Mouse (Mus musculus) urinary bladder, postnatal 10 days (tissue): ENCODE results near the gene Cacna1a.

Experiments
- DNase-seq: peaks from one replicate; pipeline ENCODE4 v3.0.0; 2022; ENCODE audit warnings: low spot score

Cacna1a gene

DNA sequence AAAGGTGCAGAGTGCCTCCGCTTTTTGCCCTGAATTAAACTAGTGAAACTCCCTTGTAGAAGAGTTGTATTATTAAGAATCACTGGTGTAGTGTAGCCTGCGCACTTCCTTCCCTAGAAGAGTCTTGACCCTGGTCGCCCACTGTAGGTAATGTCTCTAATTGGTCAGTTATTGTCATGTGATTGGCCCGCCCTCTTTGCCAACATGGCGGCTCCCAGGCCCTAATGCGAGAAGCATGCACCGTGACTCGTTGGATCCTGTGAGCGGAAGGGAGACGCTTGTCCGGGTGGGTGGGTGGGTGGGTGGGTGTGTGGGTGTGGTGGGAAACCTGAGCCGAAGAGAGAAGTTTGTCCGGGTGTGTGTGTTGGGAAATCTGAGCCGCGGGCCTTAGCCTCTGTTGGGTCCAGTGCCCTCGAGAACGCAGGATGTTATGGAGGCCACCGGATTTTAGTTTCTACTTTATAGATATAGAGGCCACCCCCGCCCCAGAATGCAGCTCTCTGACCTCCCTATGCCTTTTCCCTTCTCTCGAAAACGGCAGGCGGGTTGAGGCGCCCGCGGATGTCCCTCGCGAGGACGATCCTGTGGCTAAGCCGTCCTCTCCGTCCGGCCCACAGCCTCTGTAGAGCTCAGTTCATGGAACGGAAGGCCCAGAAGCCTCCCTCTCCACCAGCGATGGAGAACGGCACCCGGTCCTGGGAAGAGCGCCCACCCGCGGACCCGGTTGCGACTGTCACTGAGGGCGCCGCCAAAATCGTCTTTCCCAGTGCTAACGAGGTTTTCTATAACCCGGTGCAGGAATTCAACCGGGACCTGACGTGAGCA, 301.1 kb downstream of the Cacna1a start:
- no peak for DNase-seq
